Mouse (Mus musculus) MEL (cell line): ENCODE data around the gene Numbl. TPM values are rescaled to one million over a fixed set of nuclear protein-coding genes. Genes with fewer than 3 reads are reported as not detected.
A peak's percentile ranks its signal among the peaks of the same experiment; 100 is the strongest.

ENCODE experiments used
- DNase-seq: peaks from one replicate; pipeline ENCODE4 v3.0.0; 2011; ENCODE audit warnings: low read depth, low spot score
- H3K27ac ChIP-seq: 2 replicates; pipeline ENCODE4 v1.5.1; 2012; ENCODE audit warnings: low read depth, mild to moderate bottlenecking, control low read depth, low read length, moderate library complexity; ENCODE audit not compliant: control insufficient read depth
- H3K27me3 ChIP-seq, 2 experiments: fragments of 150-350 bp in 1 of 2; sonication (generic) in 1 of 2; 2 replicates each; pipeline ENCODE4 v1.6.1; 2012; ENCODE audit warnings: low read length in 2 of 2, mild to moderate bottlenecking in 2 of 2, improper control_type of control experiment in 1 of 2, moderate library complexity in 1 of 2; ENCODE audit not compliant: insufficient read depth in 2 of 2, control insufficient read depth in 1 of 2
- H3K36me3 ChIP-seq, 2 experiments: 2 replicates each; pipeline ENCODE4 v1.6.1; 2012 to 2014; ENCODE audit warnings: low read length in 2 of 2, improper control_type of control experiment in 1 of 2, inconsistent platforms in 1 of 2, mild to moderate bottlenecking in 1 of 2; ENCODE audit not compliant: insufficient read depth in 2 of 2, control insufficient read depth in 1 of 2
- H3K4me1 ChIP-seq, 2 experiments: fragments of 150-350 bp in 1 of 2; sonication (generic) in 1 of 2; 2 replicates each; pipeline ENCODE4 v1.6.1; 2012; ENCODE audit warnings: low read length in 2 of 2, improper control_type of control experiment in 1 of 2, mild to moderate bottlenecking in 1 of 2; ENCODE audit not compliant: insufficient read depth in 2 of 2, control insufficient read depth in 1 of 2
- H3K4me3 ChIP-seq, 2 experiments: fragments of 150-350 bp in 1 of 2; sonication (generic) in 1 of 2; 2 replicates each; pipeline ENCODE4 v1.5.1; 2012; ENCODE audit warnings: low read depth in 2 of 2, low read length in 2 of 2, mild to moderate bottlenecking in 2 of 2, moderate library complexity in 2 of 2, control low read depth in 1 of 2, improper control_type of control experiment in 1 of 2; ENCODE audit not compliant: control insufficient read depth in 1 of 2, insufficient read depth in 1 of 2
- H3K79me2 ChIP-seq: 2 replicates; pipeline ENCODE4 v1.6.1; 2012; ENCODE audit warnings: mild to moderate bottlenecking, low read length, moderate library complexity; ENCODE audit not compliant: control insufficient read depth, poor library complexity, insufficient read depth
- H3K9ac ChIP-seq: 2 replicates; pipeline ENCODE4 v1.6.1; 2012; ENCODE audit warnings: low read depth, mild to moderate bottlenecking, control low read depth, low read length, moderate library complexity; ENCODE audit not compliant: control insufficient read depth, poor library complexity, severe bottlenecking
- H3K9me3 ChIP-seq: fragments of 150-350 bp; sonication (generic); replicated peaks from 2 replicates; pipeline ENCODE4 v1.6.1; 2012; ENCODE audit warnings: mild to moderate bottlenecking, low read length, improper control_type of control experiment, moderate library complexity; ENCODE audit not compliant: insufficient read depth
- BHLHE40 ChIP-seq: IDR thresholded peaks from 2 replicates; pipeline ENCODE4 v1.6.1; 2012; ENCODE audit warnings: low read depth, mild to moderate bottlenecking, inconsistent platforms, low read length, improper control_type of control experiment, borderline replicate concordance
- CHD2 ChIP-seq: IDR thresholded peaks from 2 replicates; pipeline ENCODE4 v1.6.1; 2011; ENCODE audit warnings: low read length, improper control_type of control experiment
- E2F4 ChIP-seq: IDR thresholded peaks from 2 replicates; pipeline ENCODE4 v1.6.1; 2011; ENCODE audit warnings: low read depth, low read length, improper control_type of control experiment, borderline replicate concordance
- ELF1 ChIP-seq: IDR thresholded peaks from 2 replicates; pipeline ENCODE4 v1.6.1; 2014; ENCODE audit warnings: low read depth, mild to moderate bottlenecking, inconsistent platforms, low read length, improper control_type of control experiment, moderate library complexity
- EP300 ChIP-seq, 2 experiments: IDR thresholded peaks; 2 replicates each; pipeline ENCODE4 v1.6.1; 2011; ENCODE audit warnings: improper control_type of control experiment in 2 of 2, low read length in 2 of 2, low read depth in 1 of 2, mild to moderate bottlenecking in 1 of 2
- ETS1 ChIP-seq: IDR thresholded peaks from 2 replicates; pipeline ENCODE4 v1.6.1; 2012; ENCODE audit warnings: low read depth, mild to moderate bottlenecking, inconsistent platforms, low read length, improper control_type of control experiment, moderate library complexity
- GABPA ChIP-seq: IDR thresholded peaks from 2 replicates; pipeline ENCODE4 v1.6.1; 2012; ENCODE audit warnings: low read depth, mild to moderate bottlenecking, inconsistent platforms, low read length, improper control_type of control experiment, moderate library complexity
- HCFC1 ChIP-seq: IDR thresholded peaks from 2 replicates; pipeline ENCODE4 v1.6.1; 2012; ENCODE audit warnings: low read depth, mild to moderate bottlenecking, inconsistent platforms, low read length, improper control_type of control experiment, moderate library complexity
- JUND ChIP-seq: IDR thresholded peaks from 2 replicates; pipeline ENCODE4 v1.6.1; 2011; ENCODE audit warnings: low read depth, mild to moderate bottlenecking, improper control_type of control experiment, low read length
- MAFK ChIP-seq: IDR thresholded peaks from 2 replicates; pipeline ENCODE4 v1.6.1; 2011; ENCODE audit warnings: low read depth, mild to moderate bottlenecking, low read length, improper control_type of control experiment, borderline replicate concordance
- MAX ChIP-seq: IDR thresholded peaks from 2 replicates; pipeline ENCODE4 v1.6.1; 2011; ENCODE audit warnings: low read length, improper control_type of control experiment
- MXI1 ChIP-seq: IDR thresholded peaks from 2 replicates; pipeline ENCODE4 v1.6.1; 2011; ENCODE audit warnings: mild to moderate bottlenecking, low read depth, low read length, improper control_type of control experiment
- MYB ChIP-seq: IDR thresholded peaks from 2 replicates; pipeline ENCODE4 v1.6.1; 2011; ENCODE audit warnings: mild to moderate bottlenecking, low read depth, low read length, improper control_type of control experiment
- MYC ChIP-seq: IDR thresholded peaks from 2 replicates; pipeline ENCODE4 v1.6.1; 2011; ENCODE audit warnings: low read depth, mild to moderate bottlenecking, low read length, improper control_type of control experiment, moderate library complexity
- NELFE ChIP-seq: IDR thresholded peaks from 2 replicates; pipeline ENCODE4 v1.6.1; 2011; ENCODE audit warnings: low read depth, low read length, improper control_type of control experiment
- NRF1 ChIP-seq: IDR thresholded peaks from 2 replicates; pipeline ENCODE4 v1.6.1; 2014; ENCODE audit warnings: low read depth, mild to moderate bottlenecking, inconsistent platforms, low read length, improper control_type of control experiment, moderate library complexity; ENCODE audit not compliant: poor library complexity, insufficient read depth, severe bottlenecking
- POLR2A ChIP-seq, 2 experiments: IDR thresholded peaks; 2 replicates each; pipeline ENCODE4 v1.6.1; 2011 to 2012; ENCODE audit warnings: low read length in 2 of 2, mild to moderate bottlenecking in 2 of 2, control low read depth in 1 of 2, improper control_type of control experiment in 1 of 2, low read depth in 1 of 2, moderate library complexity in 1 of 2; ENCODE audit not compliant: control insufficient read depth in 1 of 2, insufficient read depth in 1 of 2, poor library complexity in 1 of 2
- POLR2AphosphoS2 ChIP-seq: IDR thresholded peaks from 2 replicates; pipeline ENCODE4 v1.6.1; 2011; ENCODE audit warnings: low read length, improper control_type of control experiment
- RCOR1 ChIP-seq: IDR thresholded peaks from 2 replicates; pipeline ENCODE4 v1.6.1; 2012; ENCODE audit warnings: low read depth, mild to moderate bottlenecking, inconsistent platforms, low read length, improper control_type of control experiment
- SIN3A ChIP-seq: IDR thresholded peaks from 2 replicates; pipeline ENCODE4 v1.6.1; 2012; ENCODE audit warnings: low read length, improper control_type of control experiment, inconsistent platforms
- SMC3 ChIP-seq: IDR thresholded peaks from 2 replicates; pipeline ENCODE4 v1.6.1; 2011; ENCODE audit warnings: low read depth, low read length, improper control_type of control experiment
- TBP ChIP-seq: IDR thresholded peaks from 2 replicates; pipeline ENCODE4 v1.8.0; 2011; ENCODE audit warnings: low read depth, low read length, improper control_type of control experiment
- UBTF ChIP-seq: IDR thresholded peaks from 2 replicates; pipeline ENCODE4 v1.6.1; 2012; ENCODE audit warnings: low read depth, mild to moderate bottlenecking, inconsistent platforms, low read length, improper control_type of control experiment, moderate library complexity, borderline replicate concordance; ENCODE audit not compliant: insufficient read depth
- USF1 ChIP-seq: IDR thresholded peaks from 2 replicates; pipeline ENCODE4 v1.6.1; 2014; ENCODE audit warnings: low read depth, mild to moderate bottlenecking, inconsistent platforms, low read length, improper control_type of control experiment, moderate library complexity
- ZC3H11A ChIP-seq: IDR thresholded peaks from 2 replicates; pipeline ENCODE4 v1.6.1; 2012; ENCODE audit warnings: low read depth, mild to moderate bottlenecking, inconsistent platforms, low read length, improper control_type of control experiment
- ZKSCAN1 ChIP-seq: IDR thresholded peaks from 2 replicates; pipeline ENCODE4 v1.6.1; 2012; ENCODE audit warnings: low read depth, mild to moderate bottlenecking, inconsistent platforms, low read length, improper control_type of control experiment, moderate library complexity
- ZMIZ1 ChIP-seq: IDR thresholded peaks from 2 replicates; pipeline ENCODE4 v1.6.1; 2012; ENCODE audit warnings: low read depth, mild to moderate bottlenecking, inconsistent platforms, low read length, improper control_type of control experiment, moderate library complexity
- ZNF384 ChIP-seq: IDR thresholded peaks from 2 replicates; pipeline ENCODE4 v1.6.1; 2012; ENCODE audit warnings: low read depth, mild to moderate bottlenecking, inconsistent platforms, low read length, improper control_type of control experiment
- polyA plus RNA-seq, 2 experiments: library from polyadenylated mRNA; stranded (reverse) in 1 of 2; unstranded in 1 of 2; fragments of >175 nt in 1 of 2; fragments of >200 nt in 1 of 2; gene quantifications; 2 replicates each; pipeline versions ENCODE4 v1.2.1 to v1.2.4; 2012; ENCODE audit warnings: low replicate concordance in 2 of 2, low read depth in 1 of 2; ENCODE audit not compliant: insufficient read length in 2 of 2, insufficient read depth in 1 of 2, missing spikeins in 1 of 2
- total RNA-seq: library from RNA; depleted of rRNA; stranded (reverse); fragments of 300-350 nt; gene quantifications from 2 replicates; pipeline ENCODE4 v1.2.3, GENCODE M21; 2012

Gene Numbl
- total and polyA plus RNA-seq, 3 experiments = 2.2 to 10.6 TPM; not detected in 1

- peak overlapping the region; percentile 6 to 21; a peak in 2 of 4 replicates for H3K4me3 ChIP-seq
- H3K9me3 ChIP-seq = no peaks in the 10 kb centered on the region
- H3K36me3 ChIP-seq = peaks cover 0 to 8% of the 10 kb centered on the region in 2 experiments; a peak in 2 of 4 replicates
- H3K27me3 ChIP-seq = no peaks in the 10 kb centered on the region
- TF ChIP-seq JUND (peak; percentile 61; the same call in 1 of the 2 replicates), ZMIZ1 (no peak), ETS1 (peak; percentile 40; the same call in 1 of the 2 replicates), MXI1 (no peak), RCOR1 (no peak), ELF1 (no peak), ZC3H11A (no peak), MAFK (no peak), ZKSCAN1 (no peak), MAX (0 out of 2 replicates have a peak, but pooled peaks have one; percentile 19), POLR2A (IDR thresholded peaks at IDR 0.05; ENCODE audit: control insufficient read depth in 1 of 2, insufficient read depth in 1 of 2, low read depth in 1 of 2, low read length in 2 of 2, poor library complexity in 1 of 2) (no peak), NELFE (no peak)
- peak overlapping the region; percentile 33 for H3K9ac ChIP-seq
- H3K27ac ChIP-seq = no peak overlapping the region; the same call in 1 of the 2 replicates
- DNase-seq = peak; percentile 80
- H3K79me2 ChIP-seq = peaks cover 7% of the 10 kb centered on the region
- H3K4me1 ChIP-seq = peaks cover 6 to 20% of the 10 kb centered on the region in 2 experiments; a peak in 3 of 4 replicates
These were observed 26.4 kb upstream of the Numbl start for GRCm38 (mm10) chr7:27231693-27232331.

- peak; percentile 98 for DNase-seq
- peaks cover 2% of the 10 kb centered on the region; the same call in 1 of the 2 replicates for H3K79me2 ChIP-seq
- H3K4me3 ChIP-seq = peak within 1 kb of the TSS; percentile 71 to 95
- no peaks in the 10 kb centered on the region for H3K27me3 ChIP-seq
- no peak within 1 kb of the TSS; the same call in 1 of the 2 replicates for H3K27ac ChIP-seq
- peaks cover 6 to 20% of the 10 kb centered on the region in 2 experiments; a peak in 3 of 4 replicates for H3K4me1 ChIP-seq
- peaks cover 0 to 8% of the 10 kb centered on the region in 2 experiments; a peak in 2 of 4 replicates for H3K36me3 ChIP-seq
- no peaks in the 10 kb centered on the region for H3K9me3 ChIP-seq
- no peak for TF ChIP-seq ZNF384
- no peak for TF ChIP-seq RCOR1
- TF ChIP-seq POLR2A (IDR thresholded peaks at IDR 0.05; ENCODE audit: control insufficient read depth in 1 of 2, insufficient read depth in 1 of 2, low read depth in 1 of 2, low read length in 2 of 2, poor library complexity in 1 of 2) = peak; percentile 43 to 70; a peak in 3 of 4 replicates
- peak; percentile 82 for TF ChIP-seq USF1
- no peak for TF ChIP-seq GABPA
- TF ChIP-seq MYB = no peak
- TF ChIP-seq E2F4 = no peak
- TF ChIP-seq NRF1 = peak; percentile 30; the same call in 1 of the 2 replicates
- no peak for TF ChIP-seq UBTF
- peak; percentile 63 for TF ChIP-seq NELFE
- peak; percentile 64; the same call in 1 of the 2 replicates for TF ChIP-seq ZMIZ1
- TF ChIP-seq ELF1 = peak; percentile 92
- peak; percentile 88 for TF ChIP-seq SIN3A
- TF ChIP-seq HCFC1 = peak; percentile 75
- no peak for TF ChIP-seq CHD2
- TF ChIP-seq TBP = 0 out of 2 replicates have a peak, but pooled peaks have one; percentile 25
- no peak for TF ChIP-seq EP300 (IDR thresholded peaks at IDR 0.05; ENCODE audit: low read depth in 1 of 2, low read length in 2 of 2)
- TF ChIP-seq MXI1 = peak; percentile 95
- peak; percentile 80 for TF ChIP-seq MYC
- TF ChIP-seq BHLHE40 = peak; percentile 97
- TF ChIP-seq SMC3 = no peak
- TF ChIP-seq MAX = peak; percentile 65
- peak; percentile 59; the same call in 1 of the 2 replicates for TF ChIP-seq POLR2AphosphoS2
- TF ChIP-seq, all 39 proteins: peak for 14
- peak within 1 kb of the TSS; percentile 54 for H3K9ac ChIP-seq
These were observed 25.4 kb upstream of the Numbl start, which contains the start of gene Coq8b for GRCm38 (mm10) chr7:27232781-27233281. Coq8b (plus strand) TSS chr7:27233023.
